Mouse (Mus musculus) spleen, adult 2 months (tissue): ENCODE measurements around the gene Skp1a. TPM values are rescaled to one million over a fixed set of nuclear protein-coding genes. Genes with fewer than 3 reads are reported as not detected.

Source experiments
- DNase-seq, 2 experiments: peaks; one replicate each; pipeline versions ENCODE4 v3.0.0 to v3.0.0-alpha.2; 2012 to 2021; ENCODE audit warnings: low spot score in 2 of 2, low read depth in 1 of 2
- H3K27ac ChIP-seq: fragments of 200-500 bp; 2 replicates; pipeline ENCODE4 v1.5.1; 2012; ENCODE audit warnings: low read length, inconsistent platforms; ENCODE audit not compliant: insufficient read depth
- H3K27me3 ChIP-seq: fragments of 200-500 bp; 2 replicates; pipeline ENCODE4 v1.6.1; 2012; ENCODE audit warnings: mild to moderate bottlenecking, moderate library complexity, low read length, inconsistent platforms; ENCODE audit not compliant: control insufficient read depth, insufficient read depth
- H3K36me3 ChIP-seq: fragments of 200-500 bp; 2 replicates; pipeline ENCODE4 v1.6.1; 2012; ENCODE audit warnings: mild to moderate bottlenecking, low read length, inconsistent platforms; ENCODE audit not compliant: control insufficient read depth, insufficient read depth
- H3K4me1 ChIP-seq: fragments of 200-500 bp; 2 replicates; pipeline ENCODE4 v1.6.1; 2011; ENCODE audit warnings: inconsistent platforms; ENCODE audit not compliant: control insufficient read depth, insufficient read depth, insufficient read length
- H3K4me3 ChIP-seq: fragments of 200-500 bp; 2 replicates; pipeline ENCODE4 v1.5.1; 2011; ENCODE audit warnings: mild to moderate bottlenecking, inconsistent platforms; ENCODE audit not compliant: insufficient read depth, insufficient read length; ENCODE audit errors: extremely low read depth
- CTCF ChIP-seq: fragments of 200-500 bp; IDR thresholded peaks from 2 replicates; pipeline ENCODE4 v1.5.1; 2011; ENCODE audit warnings: mild to moderate bottlenecking, inconsistent platforms; ENCODE audit not compliant: insufficient read depth, insufficient read length, insufficient replicate concordance; ENCODE audit errors: extremely low read depth
- POLR2A ChIP-seq: fragments of 200-500 bp; IDR thresholded peaks from 2 replicates; pipeline ENCODE4 v1.6.1; 2011; ENCODE audit warnings: low read depth, low read length, inconsistent platforms
- whole genome bisulfite sequencing: fragments of 180-500 bp; shearing (Covaris S2); methylation state at CpG from one replicate; pipeline ENCODE4 v1.1.7; 2018; 5-methylcytosine and 5-hydroxymethylcytosine counted together
- polyA plus RNA-seq: library from polyadenylated mRNA; depleted of rRNA; stranded (reverse); fragments of >200 nt; gene quantifications from 2 replicates; pipeline ENCODE4 v1.2.3, GENCODE M21; 2012

Gene Skp1a
- polyA plus RNA-seq, 1 experiment = 6.3 TPM

DNA sequence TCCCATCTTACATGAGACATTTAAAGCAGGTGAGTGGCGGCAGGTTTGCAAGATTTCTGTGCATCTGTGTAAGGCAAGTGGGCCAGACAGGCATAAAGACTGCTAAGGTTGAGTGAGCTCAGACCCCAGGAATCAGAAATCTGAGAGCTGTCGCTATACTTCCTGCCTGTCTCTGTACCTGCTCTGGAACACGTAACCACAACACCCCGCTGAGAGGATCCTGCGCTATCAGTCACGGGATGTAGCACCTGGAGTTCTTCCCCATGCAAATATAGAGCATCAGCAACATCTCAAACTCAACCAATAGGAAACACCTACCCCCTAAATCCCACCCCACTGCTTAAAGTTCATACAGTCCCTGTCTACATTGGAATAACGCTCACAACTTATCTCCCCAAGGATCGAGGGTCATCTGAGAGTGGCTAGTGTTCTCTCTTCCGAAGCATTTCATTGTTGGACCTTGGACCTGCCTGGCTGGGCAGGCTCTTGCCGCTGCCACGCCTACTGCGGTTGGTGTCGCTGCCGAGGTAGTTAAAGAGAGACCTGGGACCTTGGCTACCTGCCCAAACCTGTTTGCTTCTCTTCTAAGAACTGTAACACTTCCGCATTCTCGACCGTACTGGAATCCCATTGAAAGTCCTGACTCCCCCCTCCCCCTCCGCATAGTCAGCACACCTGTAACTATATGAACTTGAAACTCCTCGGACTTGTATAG lies 7.7 kb upstream of the Skp1a start:
- peak; percentile 65 to 72 for DNase-seq
- H3K27me3 ChIP-seq = no peaks in the 10 kb centered on the region

DNA sequence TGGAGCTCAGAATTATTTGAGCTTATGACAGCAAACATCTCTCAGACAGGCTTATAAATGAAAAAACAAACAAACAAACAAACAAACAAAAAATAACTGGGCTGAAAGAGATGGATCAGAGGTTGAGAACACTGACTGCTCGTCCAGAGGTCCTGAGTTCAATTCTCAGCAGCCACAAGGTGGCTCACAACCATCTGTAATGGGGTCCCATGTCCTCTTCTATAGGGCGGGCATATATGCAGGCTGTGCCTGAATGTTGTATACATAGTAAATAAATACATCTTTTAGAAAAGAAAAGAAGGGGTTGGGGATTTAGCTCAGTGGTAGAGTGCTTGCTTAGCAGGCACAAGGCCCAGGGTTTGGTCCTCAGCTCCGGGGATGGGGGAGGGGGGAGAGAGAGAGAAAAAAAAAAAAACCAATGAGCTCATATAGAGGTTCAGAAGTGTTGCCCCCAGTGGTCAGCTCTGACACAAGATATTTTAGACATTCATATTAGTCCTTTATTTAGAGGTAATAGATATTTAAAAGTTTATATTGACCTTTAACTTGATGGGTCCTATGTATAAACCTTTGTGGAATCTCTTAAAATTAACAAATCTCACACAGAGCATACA lies 5.7 kb upstream of the Skp1a start:
- Histone ChIP-seq H3K27me3 (no peaks in the 10 kb centered on the region), H3K27ac (no peak overlapping the region)
- WGBS = 71% methylated on average over 3 of the region's 3 CpGs

More for the DNA sequence above, 7.7 kb upstream of the Skp1a start:
- Histone ChIP-seq H3K27ac (no peak overlapping the region), H3K36me3 (no peaks in the 10 kb centered on the region), H3K4me1 (no peaks in the 10 kb centered on the region; the same call in 1 of the 2 replicates), H3K4me3 (peak overlapping the region; percentile 25; the same call in 1 of the 2 replicates)
- 5% methylated on average over 19 of the region's 19 CpGs for WGBS
- TF ChIP-seq POLR2A (no peak), CTCF (no peak)

DNA sequence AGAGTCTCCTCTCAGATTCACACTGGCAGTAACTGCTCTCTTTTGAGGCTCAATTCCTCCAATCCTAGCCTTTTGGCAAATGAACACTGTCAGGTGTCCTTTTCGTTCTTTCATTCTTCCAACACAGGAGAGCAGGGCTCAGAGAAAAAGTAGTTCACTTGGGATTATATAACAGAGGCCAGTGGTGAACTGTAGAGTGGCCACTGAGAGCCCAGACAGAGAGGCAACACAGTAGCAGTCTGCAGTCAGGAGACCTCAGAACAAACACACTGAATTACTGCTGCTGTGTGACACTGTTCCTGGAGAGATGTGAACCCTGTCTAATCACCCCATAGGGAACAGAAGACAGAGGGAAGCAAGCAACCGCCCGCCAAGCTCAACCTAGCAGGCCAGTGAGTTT lies 4.7 kb upstream of the Skp1a start:
- H3K27me3 ChIP-seq = no peaks in the 10 kb centered on the region
- H3K4me3 ChIP-seq = no peak overlapping the region
- WGBS = 87% methylated on average over 3 of the region's 3 CpGs
- H3K27ac ChIP-seq = no peak overlapping the region
- no peaks in the 10 kb centered on the region; the same call in 1 of the 2 replicates for H3K4me1 ChIP-seq
- no peaks in the 10 kb centered on the region for H3K36me3 ChIP-seq
- DNase-seq = no peak
- TF ChIP-seq POLR2A = no peak
- no peak for TF ChIP-seq CTCF

More for the DNA sequence above, 5.7 kb upstream of the Skp1a start:
- Histone ChIP-seq H3K36me3 (no peaks in the 10 kb centered on the region), H3K4me3 (no peak overlapping the region), H3K4me1 (no peaks in the 10 kb centered on the region; the same call in 1 of the 2 replicates)
- no peak for DNase-seq
- TF ChIP-seq CTCF (no peak), POLR2A (no peak)

DNA sequence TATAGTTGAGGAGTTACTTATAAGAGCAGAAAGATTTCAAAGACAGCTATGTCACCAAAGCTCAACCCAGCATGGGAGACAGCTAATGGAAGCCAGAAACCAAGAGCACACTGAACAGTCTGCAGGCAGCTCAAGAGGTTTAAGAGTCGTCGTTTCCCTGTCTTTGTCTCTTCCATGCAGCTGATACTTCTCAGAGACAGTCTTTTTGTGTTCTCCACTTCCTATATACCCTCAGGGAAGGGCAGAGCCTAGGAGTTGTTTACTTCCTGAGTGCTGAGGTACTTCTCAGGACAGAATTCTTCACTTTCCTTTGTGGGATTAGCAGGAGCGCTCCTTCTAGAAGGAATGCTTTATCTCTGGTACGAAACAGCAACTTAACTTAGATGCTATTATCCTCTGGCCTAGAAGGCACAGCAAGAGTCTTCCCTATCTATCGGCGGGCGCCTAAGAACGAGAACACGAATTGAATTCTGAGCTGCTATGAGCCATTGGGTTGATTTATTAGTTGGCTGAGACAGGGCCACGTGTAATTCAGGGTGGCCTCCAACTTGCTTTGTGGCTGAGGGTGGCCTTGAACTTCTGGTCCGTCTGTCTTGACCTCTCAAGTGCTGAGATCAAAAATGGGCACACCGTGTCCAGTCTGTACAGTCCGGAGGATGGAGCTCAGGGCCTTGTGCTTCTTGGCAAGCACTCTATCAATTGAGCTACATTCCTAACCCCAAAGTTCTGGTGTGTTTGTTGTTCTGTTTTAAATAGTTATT lies 4.1 kb upstream of the Skp1a start:
- TF ChIP-seq CTCF (no peak), POLR2A (no peak)
- no peaks in the 10 kb centered on the region; the same call in 1 of the 2 replicates for H3K4me1 ChIP-seq
- H3K4me3 ChIP-seq = no peak overlapping the region
- DNase-seq = no peak
- H3K36me3 ChIP-seq = no peaks in the 10 kb centered on the region
- no peak overlapping the region for H3K27ac ChIP-seq
- no peaks in the 10 kb centered on the region for H3K27me3 ChIP-seq
- WGBS = 84% methylated on average over 13 of the region's 13 CpGs

DNA sequence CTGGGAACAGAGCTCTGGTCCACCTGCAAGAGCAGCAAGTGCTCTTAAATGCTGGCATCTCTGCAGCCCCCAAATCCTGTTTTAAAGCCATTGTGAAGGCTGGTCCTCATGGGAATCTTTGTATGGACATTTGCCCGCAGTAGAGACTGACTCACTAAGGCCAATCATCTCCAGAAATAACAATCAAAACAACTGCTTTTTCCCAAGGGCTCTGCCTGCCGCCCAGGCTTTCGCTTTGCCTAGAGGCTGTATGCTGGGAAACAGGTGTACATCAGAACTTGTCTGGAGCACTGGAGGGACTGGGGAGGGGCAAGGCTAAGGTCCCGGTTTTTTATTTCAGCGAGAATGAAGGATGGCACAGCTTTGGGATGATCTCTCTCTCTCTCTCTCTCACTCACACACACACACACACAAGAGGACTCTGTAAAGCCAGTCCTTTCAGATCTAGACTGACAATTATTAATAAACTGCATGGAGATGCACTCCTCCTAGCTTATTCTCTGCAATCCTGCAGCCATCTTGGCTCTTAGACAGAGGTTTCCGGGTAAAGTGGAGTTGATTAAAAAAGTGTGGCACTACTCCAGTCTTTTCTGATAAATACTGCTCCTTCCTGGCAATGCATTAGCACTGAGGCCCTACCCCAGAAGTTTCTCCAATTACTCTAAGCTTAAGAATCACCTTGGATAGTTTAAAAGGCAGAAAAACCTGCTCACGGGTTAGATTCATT lies 2.9 kb upstream of the Skp1a start:
- TF ChIP-seq CTCF (no peak), POLR2A (no peak)
- Histone ChIP-seq H3K27me3 (no peaks in the 10 kb centered on the region), H3K27ac (no peak overlapping the region), H3K36me3 (no peaks in the 10 kb centered on the region), H3K4me1 (no peaks in the 10 kb centered on the region; the same call in 1 of the 2 replicates), H3K4me3 (no peak overlapping the region)
- 88% methylated on average over 7 of the region's 7 CpGs for WGBS
- DNase-seq = no peak

DNA sequence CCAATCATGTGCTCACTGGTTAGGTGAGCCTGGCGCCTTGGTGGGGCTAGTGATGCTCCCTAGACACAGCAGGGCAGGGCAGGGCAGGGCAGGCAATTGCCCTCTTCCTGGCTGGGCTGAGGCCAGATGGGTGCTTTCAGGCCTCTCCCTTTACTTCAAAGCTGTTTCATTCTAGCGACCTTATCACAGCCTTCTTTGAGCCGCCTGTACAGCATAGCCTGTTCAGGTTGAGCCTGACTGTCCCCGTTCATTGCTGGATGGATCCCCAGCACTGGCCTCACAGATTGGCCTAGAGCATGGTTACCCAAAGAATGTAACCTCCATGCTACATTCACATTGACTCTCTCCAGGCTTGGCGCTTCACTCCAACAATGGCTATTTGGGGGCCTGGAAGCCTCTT lies 1.1 kb upstream of the Skp1a start:
- no peak overlapping the region for H3K4me3 ChIP-seq
- TF ChIP-seq POLR2A (no peak), CTCF (no peak)

More for the DNA sequence above, 1.1 kb upstream of the Skp1a start:
- no peak overlapping the region for H3K27ac ChIP-seq
- H3K36me3 ChIP-seq = no peaks in the 10 kb centered on the region
- 78% methylated on average over 5 of the region's 5 CpGs for WGBS
- DNase-seq = no peak
- no peaks in the 10 kb centered on the region for H3K27me3 ChIP-seq
- no peaks in the 10 kb centered on the region; the same call in 1 of the 2 replicates for H3K4me1 ChIP-seq
